Mouse (Mus musculus) embryonic facial prominence, embryonic 10.5 days (tissue): ENCODE results near the gene Cetn3. TPM values are rescaled to one million over a fixed set of nuclear protein-coding genes. Genes with fewer than 3 reads are reported as not detected.

ENCODE experiments used
- DNase-seq: peaks from one replicate; pipeline ENCODE4 v3.0.0-alpha.2; 2017; ENCODE audit warnings: low spot score
- H3K27ac ChIP-seq: fragments of 300-500 bp; sonication (generic); replicated peaks from 2 replicates; pipeline ENCODE4 v1.5.1; 2016; ENCODE audit warnings: mild to moderate bottlenecking
- H3K27me3 ChIP-seq: fragments of 300-500 bp; sonication (generic); replicated peaks from 2 replicates; pipeline ENCODE4 v1.6.1; 2016; ENCODE audit warnings: low read depth, mild to moderate bottlenecking; ENCODE audit not compliant: poor library complexity, severe bottlenecking
- H3K36me3 ChIP-seq: fragments of 300-500 bp; sonication (generic); replicated peaks from 2 replicates; pipeline ENCODE4 v1.6.1; 2016; ENCODE audit warnings: mild to moderate bottlenecking, moderate library complexity
- H3K4me1 ChIP-seq: fragments of 300-500 bp; sonication (generic); 2 replicates; pipeline ENCODE4 v1.6.1; 2016
- H3K4me3 ChIP-seq: fragments of 300-500 bp; sonication (generic); 2 replicates; pipeline ENCODE4 v1.5.1; 2016; ENCODE audit warnings: mild to moderate bottlenecking, moderate library complexity
- H3K9me3 ChIP-seq: fragments of 300-500 bp; sonication (generic); 2 replicates; pipeline ENCODE4 v1.6.1; 2016; ENCODE audit warnings: mild to moderate bottlenecking
- WGBS: fragments of 180-500 bp; shearing (Covaris S2); methylation state at CpG from one replicate; pipeline ENCODE4 v1.1.7; 2016; 5-methylcytosine and 5-hydroxymethylcytosine counted together
- polyA plus RNA-seq: library from polyadenylated mRNA; unstranded; fragments of >200 nt; fragmentation: Nextera tagmentation; extraction: Ambion mirVana; gene quantifications from 2 replicates; pipeline ENCODE4 v1.2.1, GENCODE M21; 2016

The Cetn3 gene
- polyA plus RNA-seq, 1 experiment from 2014 or later = 249 TPM

- H3K27me3 ChIP-seq = no peaks in the 10 kb centered on the region
- 88% methylated on average over 7 of the region's 7 CpGs for WGBS
- H3K4me3 ChIP-seq = no peak overlapping the region
- H3K27ac ChIP-seq = no peak overlapping the region
- peaks cover 2% of the 10 kb centered on the region; the same call in 1 of the 2 replicates for H3K4me1 ChIP-seq
- H3K9me3 ChIP-seq = no peaks in the 10 kb centered on the region
- no peaks in the 10 kb centered on the region for H3K36me3 ChIP-seq
- DNase-seq = no peak
These were observed 49.0 kb downstream of the Cetn3 start for GRCm38 (mm10) chr13:81831838-81832237.

- Histone ChIP-seq H3K9me3 (no peaks in the 10 kb centered on the region), H3K36me3 (no peaks in the 10 kb centered on the region), H3K27me3 (no peaks in the 10 kb centered on the region), H3K27ac (no peak overlapping the region), H3K4me1 (peaks cover 3% of the 10 kb centered on the region; the same call in 1 of the 2 replicates), H3K4me3 (no peak overlapping the region)
- no peak for DNase-seq
- 79% methylated on average over 9 of the region's 9 CpGs for whole genome bisulfite sequencing
These were observed 53.7 kb downstream of the Cetn3 start for GRCm38 (mm10) chr13:81836386-81837177.

- peaks cover 3% of the 10 kb centered on the region; the same call in 1 of the 2 replicates for H3K4me1 ChIP-seq
- WGBS = 91% methylated on average over 5 of the region's 5 CpGs
- no peak overlapping the region for H3K27ac ChIP-seq
- H3K9me3 ChIP-seq = no peaks in the 10 kb centered on the region
- no peaks in the 10 kb centered on the region for H3K36me3 ChIP-seq
- H3K27me3 ChIP-seq = no peaks in the 10 kb centered on the region
- H3K4me3 ChIP-seq = no peak overlapping the region
- no peak for DNase-seq
These were observed 55.1 kb downstream of the Cetn3 start for GRCm38 (mm10) chr13:81838016-81838415.

- H3K4me1 ChIP-seq = peaks cover 3% of the 10 kb centered on the region; the same call in 1 of the 2 replicates
- H3K27me3 ChIP-seq = no peaks in the 10 kb centered on the region
- DNase-seq = no peak
- H3K36me3 ChIP-seq = no peaks in the 10 kb centered on the region
- H3K27ac ChIP-seq = no peak overlapping the region
- no peaks in the 10 kb centered on the region for H3K9me3 ChIP-seq
- no peak overlapping the region for H3K4me3 ChIP-seq
These were observed 56.1 kb downstream of the Cetn3 start for GRCm38 (mm10) chr13:81838948-81839347.

- Histone ChIP-seq H3K9me3 (no peaks in the 10 kb centered on the region), H3K27ac (no peak overlapping the region), H3K4me3 (no peak overlapping the region), H3K36me3 (no peaks in the 10 kb centered on the region), H3K4me1 (peaks cover 3% of the 10 kb centered on the region; the same call in 1 of the 2 replicates), H3K27me3 (no peaks in the 10 kb centered on the region)
- DNase-seq = no peak
- WGBS = 77% methylated on average over 5 of the region's 5 CpGs
These were observed 57.4 kb downstream of the Cetn3 start for GRCm38 (mm10) chr13:81840246-81840645.

- Histone ChIP-seq H3K36me3 (no peaks in the 10 kb centered on the region), H3K27me3 (no peaks in the 10 kb centered on the region), H3K4me3 (no peak overlapping the region), H3K9me3 (no peaks in the 10 kb centered on the region), H3K4me1 (peaks cover 3% of the 10 kb centered on the region; the same call in 1 of the 2 replicates), H3K27ac (no peak overlapping the region)
- WGBS = 90% methylated on average over 5 of the region's 5 CpGs
- no peak for DNase-seq
These were observed 57.8 kb downstream of the Cetn3 start for GRCm38 (mm10) chr13:81840646-81841045.

- WGBS = 75% methylated on average over 6 of the region's 6 CpGs
- no peak overlapping the region for H3K4me3 ChIP-seq
- H3K36me3 ChIP-seq = no peaks in the 10 kb centered on the region
- H3K9me3 ChIP-seq = no peaks in the 10 kb centered on the region
- H3K4me1 ChIP-seq = no peaks in the 10 kb centered on the region
- no peak overlapping the region for H3K27ac ChIP-seq
- no peak for DNase-seq
- no peaks in the 10 kb centered on the region for H3K27me3 ChIP-seq
These were observed 59.4 kb downstream of the Cetn3 start for GRCm38 (mm10) chr13:81842278-81842677.

Other genes with a start within 250 kb of the Cetn3 start
- gene Adgrv1, start 149.9 kb upstream of the Cetn3 start, polyA plus RNA-seq = 10.9 and 16.9 TPM in 2 replicates
- gene Lysmd3, start 125.4 kb upstream of the Cetn3 start, polyA plus RNA-seq = 20.7 and 21.1 TPM in 2 replicates
- gene Polr3g, start 72.1 kb upstream of the Cetn3 start, polyA plus RNA-seq = 20.1 and 24.7 TPM in 2 replicates
- gene Mblac2, start 71.7 kb upstream of the Cetn3 start, polyA plus RNA-seq = 3.6 and 4.3 TPM in 2 replicates